Mouse (Mus musculus): ENCODE measurements around the gene Hexa.

Hexa gene

DNA sequence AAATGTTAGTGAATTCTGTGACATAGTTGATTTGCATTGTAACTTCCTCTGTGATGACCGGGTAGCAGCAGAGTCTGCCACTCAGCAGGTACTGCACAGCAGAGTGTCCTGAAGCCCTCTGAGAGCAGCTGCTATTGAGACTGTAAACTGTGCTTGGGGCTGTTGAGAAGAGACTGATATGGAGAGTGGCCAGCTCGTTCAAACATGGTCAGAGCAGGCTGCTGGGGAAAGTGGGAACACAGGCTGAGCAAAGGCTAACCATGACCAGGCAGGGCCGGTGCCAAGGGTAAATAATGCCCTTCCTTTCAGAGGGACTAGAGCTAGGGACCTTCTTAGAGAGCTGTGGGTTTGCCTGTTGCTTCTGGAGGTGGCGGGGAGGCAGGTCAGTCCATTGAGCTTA lies 14.4 kb downstream of the Hexa start:
- DNase-seq (ENCODE audit: low read depth, low spot score) = no peak

GRCm38 (mm10) chr9:59565600-59565999 lies 26.3 kb downstream of the Hexa start:
- peak; percentile 72 for DNase-seq (ENCODE audit: low read depth, low spot score)

GRCm38 (mm10) chr9:59567111-59567510 lies 27.8 kb downstream of the Hexa start:
- peak; percentile 71 for DNase-seq (ENCODE audit: low read depth, low spot score)

- no peak for DNase-seq (ENCODE audit: low read depth, low spot score)
Observed at GRCm38 (mm10) chr9:59571852-59572251, 32.5 kb downstream of the Hexa start.

GRCm38 (mm10) chr9:59577401-59577800 lies 38.1 kb downstream of the Hexa start:
- no peak for DNase-seq (ENCODE audit: low read depth, low spot score)

DNA sequence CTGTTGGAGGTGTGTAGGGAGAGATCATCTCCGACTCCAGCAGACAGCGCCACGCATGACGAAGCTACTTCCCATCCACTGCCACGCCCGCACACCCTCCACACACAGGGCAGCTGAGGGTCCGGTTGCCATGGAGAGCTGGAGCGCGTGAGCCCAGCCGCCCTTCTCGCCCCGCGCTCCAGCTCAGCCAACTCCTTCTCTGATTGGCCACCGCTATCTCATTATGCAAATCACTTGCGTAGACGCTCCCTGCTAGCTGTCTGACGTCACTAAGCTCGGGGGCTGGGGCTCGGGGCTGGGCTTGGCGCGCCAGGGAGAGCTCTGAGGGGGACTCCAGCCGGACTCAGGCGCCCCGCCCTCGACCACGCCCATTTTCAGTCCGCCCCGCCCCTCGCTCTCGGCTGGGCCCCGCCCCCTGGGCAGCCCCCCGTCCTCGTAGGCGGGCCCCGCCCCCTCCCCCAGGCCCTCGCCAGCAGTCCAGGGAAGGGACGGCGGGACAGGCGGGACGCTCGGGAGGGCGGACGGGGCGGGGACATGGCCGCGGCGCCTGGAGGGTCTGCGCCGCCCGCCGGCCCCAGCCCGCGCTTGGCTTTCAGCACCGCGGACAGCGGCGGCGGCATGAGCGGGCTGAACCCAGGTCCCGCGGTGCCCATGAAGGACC lies 38.6 kb downstream of the Hexa start, which contains the start of gene Celf6:
Celf6 (plus strand) TSS at position 74 of the 661 bp plus-strand sequence.
- DNase-seq (ENCODE audit: low read depth, low spot score) = peak; percentile 99

DNA sequence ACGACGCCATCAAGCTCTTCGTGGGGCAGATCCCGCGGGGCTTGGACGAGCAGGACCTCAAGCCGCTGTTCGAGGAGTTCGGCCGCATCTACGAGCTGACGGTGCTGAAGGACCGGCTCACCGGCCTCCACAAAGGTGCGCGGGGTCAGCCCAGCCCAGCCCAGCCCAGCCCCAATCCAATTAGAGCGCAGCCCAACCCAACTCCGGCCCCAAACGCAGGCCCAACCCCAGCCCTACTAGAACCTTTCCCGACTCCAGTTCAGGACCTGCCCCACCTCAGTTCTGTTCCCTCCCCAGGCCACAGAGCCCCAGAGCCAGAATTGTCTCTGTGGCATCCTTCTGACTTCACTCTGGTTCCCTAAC lies 39.1 kb downstream of the Hexa start:
- no peak for DNase-seq (ENCODE audit: low read depth, low spot score)

DNA sequence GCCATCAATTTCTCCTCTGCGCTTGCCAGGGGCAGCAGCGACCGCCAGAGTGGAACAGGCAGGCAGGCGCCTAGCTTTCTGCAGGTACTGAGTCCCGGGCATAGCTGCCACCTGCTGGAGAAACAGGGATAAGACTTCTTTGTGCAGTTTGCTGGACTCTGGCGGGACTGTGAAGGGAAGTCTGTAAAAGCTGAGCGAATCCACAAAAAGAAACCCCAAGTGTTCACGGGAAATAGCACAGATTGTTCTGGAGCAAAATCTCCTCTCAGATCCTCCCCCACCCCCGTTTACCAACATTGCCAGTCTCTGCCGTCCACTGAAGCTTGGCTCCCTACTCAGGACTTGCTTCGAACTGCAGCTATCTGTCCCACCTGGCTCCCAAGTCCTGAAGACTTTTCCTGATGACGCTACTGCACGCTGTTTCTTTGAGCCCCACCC lies 45.5 kb downstream of the Hexa start:
- DNase-seq (ENCODE audit: low read depth, low spot score) = peak; percentile 82

- no peak for DNase-seq (ENCODE audit: low read depth, low spot score)
Observed at GRCm38 (mm10) chr9:59588252-59588651, 48.9 kb downstream of the Hexa start.

DNA sequence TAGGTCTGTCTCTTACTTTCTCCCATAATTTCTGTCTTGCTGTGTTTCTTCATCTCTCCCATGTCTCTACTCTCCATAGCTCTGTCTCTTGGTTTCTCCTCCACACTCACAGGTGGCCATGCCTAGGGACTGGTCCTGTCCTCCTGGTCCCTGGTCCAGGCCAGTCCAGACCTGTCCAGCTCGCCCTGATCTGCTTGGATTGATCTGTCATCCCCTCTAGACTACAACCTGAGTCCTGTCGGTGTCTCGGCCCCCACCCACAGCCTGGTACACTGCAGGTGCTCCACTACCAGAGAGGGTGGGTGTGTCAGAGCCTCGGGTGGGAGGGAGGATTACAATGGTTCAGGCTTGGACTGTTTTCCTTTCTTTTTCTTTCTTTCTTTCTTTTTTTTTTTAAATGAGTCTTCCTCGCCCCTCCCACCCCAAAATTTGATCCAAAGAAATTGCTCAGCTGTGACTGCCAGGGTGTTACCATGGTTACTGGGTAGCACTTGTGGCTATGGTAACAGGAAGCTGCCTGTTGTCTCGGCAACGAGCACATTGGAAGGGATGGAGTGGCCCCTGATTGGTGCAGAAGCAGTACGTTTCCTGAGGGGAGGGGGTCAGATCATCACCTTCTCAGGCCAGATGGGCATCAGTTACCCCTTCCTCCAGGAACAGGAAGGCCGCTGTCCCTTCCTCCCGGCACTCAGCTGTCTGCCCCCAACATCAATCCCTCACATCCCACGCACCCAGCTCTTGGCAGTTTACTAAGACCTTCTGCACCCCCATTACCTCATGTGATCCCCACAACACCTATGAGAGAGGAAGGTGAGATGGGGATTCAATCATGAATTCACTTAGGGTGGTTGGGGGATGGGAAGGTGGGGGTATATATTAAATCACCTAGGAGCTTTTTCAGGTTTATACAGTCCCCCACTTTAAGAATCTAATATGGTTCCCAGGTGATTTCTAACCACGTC lies 49.7 kb downstream of the Hexa start:
- DNase-seq (ENCODE audit: low read depth, low spot score) = peak; percentile 53

GRCm38 (mm10) chr9:59589703-59590439 lies 50.5 kb downstream of the Hexa start:
- DNase-seq (ENCODE audit: low read depth, low spot score) = no peak

- DNase-seq (ENCODE audit: low read depth, low spot score) = no peak
Observed at GRCm38 (mm10) chr9:59601661-59602060, 62.3 kb downstream of the Hexa start.

- no peak for DNase-seq (ENCODE audit: low read depth, low spot score)
Observed at GRCm38 (mm10) chr9:59605967-59606366, 66.6 kb downstream of the Hexa start.

DNA sequence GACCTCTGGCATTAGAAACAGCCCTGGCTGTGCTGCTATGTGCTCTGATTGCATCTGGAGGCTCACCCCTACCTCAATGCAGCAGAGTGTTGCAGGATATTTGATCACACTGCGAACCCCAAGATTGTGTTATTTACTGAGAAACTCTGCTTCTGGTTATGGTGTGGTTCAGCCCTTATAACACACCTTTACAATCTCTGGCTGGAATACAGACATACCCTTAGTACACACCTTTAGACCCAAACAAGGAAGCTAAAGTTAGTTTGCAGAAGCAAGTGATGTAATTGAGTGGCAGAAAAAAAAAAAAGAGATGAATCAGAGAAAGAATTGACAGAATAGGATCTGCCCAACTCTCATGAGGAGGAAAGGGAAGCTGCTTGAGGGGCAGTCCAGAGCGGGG lies 71.6 kb downstream of the Hexa start:
- DNase-seq (ENCODE audit: low read depth, low spot score) = no peak
